Mouse (Mus musculus) embryo, embryonic 11 days (tissue): ENCODE results near the gene Degs2.

Source experiments
- DNase-seq: peaks from one replicate; pipeline ENCODE4 v3.0.0-alpha.2; 2015

Gene Degs2

DNA sequence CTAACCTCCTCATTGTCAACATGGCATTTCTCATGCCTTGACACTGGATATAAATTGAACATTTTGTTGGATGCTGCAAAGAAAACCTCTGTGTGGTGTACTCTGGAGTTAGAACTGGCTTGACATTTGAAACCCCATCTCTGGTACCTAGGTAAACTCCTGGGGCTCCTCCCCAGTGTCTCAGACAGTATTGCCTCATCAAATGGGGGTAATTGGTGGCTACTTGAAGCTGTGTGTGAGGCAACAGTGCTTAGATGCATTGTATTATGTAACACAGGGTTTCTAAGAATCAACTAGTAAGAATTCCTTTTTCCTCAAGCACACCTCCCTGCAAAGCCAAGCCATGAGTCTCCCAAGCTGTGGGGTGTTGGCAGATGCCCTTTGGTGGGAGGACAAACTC lies 54.3 kb downstream of the Degs2 start:
- no peak for DNase-seq

DNA sequence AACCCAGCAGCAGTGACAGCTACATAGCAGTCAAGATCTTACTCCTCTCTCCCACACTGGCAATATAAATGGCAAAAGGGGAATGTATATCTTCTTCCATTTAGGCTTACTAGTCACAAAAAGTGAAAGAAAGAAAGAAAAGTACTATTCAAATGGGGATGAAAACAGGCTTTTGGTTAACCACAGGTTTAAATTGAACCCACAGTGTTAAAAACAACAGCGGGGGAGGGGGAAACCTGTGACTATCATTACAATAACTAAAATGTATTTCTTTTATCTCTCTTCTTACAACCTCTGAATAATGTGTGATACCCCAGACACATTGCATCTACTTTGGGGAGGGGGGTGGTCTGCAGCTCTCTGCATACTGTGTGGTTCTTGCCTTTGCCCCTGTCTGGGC lies 55.9 kb downstream of the Degs2 start:
- no peak for DNase-seq

DNA sequence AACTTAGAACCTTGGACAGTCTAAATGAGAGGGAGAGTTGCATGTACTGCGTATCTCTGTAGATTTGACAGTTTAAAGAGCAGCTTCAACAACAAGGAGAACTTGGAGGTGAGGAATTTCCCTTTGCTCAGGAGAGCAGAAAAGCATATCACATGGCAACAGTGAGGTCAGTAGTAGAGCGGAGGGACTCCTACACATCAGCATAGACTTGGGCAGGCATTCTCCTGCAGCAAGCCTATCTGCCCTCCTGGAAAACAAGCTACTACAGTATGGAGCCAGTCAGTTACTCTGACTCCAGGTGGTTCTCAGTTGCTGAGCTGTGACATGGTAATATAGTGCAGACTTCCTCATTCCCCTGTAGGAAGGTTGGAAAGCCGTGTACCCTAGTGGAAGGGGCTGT lies 60.1 kb downstream of the Degs2 start:
- DNase-seq: no peak

DNA sequence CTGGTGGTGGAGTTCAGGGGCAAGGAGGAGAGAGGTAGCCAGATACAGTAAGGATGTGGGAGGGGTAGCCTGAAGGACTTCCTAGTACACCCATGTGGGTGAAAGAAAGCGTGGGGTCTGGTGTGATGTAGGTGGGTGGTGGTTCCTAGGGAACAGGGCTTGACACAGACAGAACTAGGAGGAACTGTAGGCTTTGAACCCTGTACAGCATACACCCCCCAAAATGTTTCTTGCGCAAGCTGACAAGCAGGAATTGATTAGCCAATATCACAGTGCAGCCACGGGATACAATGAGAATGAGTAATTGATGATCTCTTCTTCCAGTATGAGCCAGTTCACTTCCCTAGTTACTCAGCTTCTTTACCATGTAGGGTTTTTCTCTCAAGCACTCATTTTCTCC lies 63.0 kb downstream of the Degs2 start:
- DNase-seq: no peak

DNA sequence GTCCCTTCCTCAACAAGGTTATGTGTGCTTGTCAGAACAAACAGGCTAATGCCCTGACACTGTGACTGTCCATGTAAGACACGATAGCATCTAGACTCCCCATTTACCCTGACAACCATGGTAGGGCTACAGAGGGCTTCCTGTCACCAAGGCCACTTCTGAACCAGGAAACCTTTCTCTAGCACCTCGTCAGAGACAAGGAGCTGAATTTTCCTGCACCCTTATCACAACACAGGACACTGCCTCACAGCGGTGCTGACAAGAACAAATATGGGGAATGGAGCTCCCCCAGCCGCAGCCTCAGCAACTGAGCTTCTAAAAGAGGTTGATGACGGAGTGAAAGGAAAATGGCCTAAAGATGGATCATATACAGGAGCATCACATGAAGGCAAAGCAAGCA lies 64.7 kb downstream of the Degs2 start:
- DNase-seq: no peak

DNA sequence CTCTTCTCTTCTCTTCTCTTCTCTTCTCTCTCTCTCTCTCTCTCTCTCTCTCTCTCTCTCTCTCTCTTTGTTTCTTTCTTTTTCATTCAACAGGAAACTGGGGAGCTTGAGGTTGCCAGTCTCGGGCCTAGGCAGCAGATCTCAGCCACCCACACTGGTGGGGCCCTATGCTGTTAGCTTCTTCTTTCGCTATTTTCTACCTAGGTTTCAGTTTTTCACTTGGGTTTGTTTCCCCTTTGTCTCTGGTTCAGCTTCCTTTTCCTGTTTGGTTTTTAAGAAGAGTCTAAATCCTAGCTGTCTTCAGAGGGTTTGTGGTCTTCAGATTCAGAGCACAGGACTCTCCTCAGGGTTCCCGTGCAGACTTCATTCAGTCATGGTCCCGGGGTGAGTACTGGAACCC lies 66.6 kb downstream of the Degs2 start:
- no peak for DNase-seq

DNA sequence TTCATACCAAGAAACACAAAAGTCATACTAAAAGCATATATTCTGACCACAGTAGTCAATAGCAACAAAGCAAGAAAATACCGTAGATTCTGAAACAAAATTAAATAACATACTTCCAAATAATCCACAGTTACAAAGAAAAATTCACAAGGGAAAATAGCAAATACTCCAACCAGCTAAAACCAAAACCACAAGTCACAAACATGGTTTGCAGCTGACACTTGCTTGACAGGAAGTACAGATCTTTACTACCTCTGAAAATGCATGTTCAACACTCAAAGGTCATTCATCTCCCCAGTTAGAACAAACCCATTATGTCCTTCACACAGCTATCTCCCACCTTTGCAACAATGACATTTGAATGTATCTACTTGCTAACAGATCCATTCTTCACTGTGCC lies 68.1 kb downstream of the Degs2 start:
- no peak for DNase-seq

DNA sequence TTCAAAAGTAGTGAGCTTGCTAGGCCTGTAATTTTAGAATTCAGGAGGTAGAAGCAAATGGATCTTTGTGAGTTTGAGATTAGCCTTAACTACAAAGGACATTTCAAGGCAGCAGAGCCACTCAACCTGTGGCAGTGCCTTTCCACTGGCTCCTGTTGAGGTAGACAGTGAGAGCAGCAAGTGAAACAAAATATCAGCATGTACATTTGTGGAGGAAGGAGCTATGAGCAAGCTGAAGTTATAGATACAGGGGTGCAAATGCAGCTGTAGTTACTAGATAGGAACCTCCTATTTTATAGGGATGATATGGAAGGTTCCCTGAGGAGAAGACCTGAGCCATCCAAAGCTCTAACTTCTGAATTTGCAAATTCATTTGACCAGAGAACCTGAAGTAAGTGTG lies 69.6 kb downstream of the Degs2 start:
- no peak for DNase-seq

DNA sequence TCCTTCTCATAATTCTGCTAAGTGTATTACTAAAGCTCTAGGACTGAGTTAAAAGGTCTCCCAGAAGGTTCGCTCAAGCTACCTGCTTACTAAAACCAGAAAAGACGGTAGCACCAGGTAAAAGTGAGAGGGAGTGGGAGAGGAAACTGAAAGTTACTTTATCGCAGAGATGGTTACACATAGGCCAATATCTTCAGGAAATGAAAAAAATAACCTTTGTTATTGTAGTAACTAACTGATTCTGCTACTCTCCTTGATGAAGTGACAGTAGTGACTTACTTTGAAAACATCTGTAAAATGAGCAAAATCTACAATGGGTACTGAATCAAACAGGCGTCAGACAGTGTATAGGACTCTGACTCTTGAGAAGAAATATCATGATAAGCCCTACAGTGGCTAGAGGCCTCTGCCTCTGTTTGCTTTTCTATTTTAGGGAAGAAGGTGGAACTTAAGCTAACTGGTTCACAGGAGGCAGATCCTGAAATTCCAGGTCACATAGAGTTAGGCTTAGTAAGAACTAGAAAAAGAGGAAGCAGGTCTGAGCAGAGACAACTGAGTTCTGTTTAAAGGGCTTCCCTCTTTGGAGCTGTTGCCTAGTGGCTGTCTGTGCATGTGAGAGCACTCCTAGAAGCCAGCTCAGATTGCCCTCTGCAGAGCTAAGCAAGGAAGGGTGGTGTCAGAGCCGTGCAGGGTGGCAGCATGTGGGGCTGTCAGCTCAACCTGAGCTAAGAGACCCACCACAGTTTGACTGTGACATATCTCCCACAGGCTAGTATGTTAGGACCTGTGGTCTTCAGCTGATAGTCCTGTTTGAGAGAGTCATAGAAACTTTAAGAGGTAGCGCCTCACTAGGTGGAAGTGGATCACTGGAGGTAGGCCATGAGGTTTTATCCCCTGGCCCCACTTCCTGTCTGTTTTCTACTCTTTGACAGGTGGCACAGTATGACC lies 71.1 kb downstream of the Degs2 start:
- DNase-seq: no peak

DNA sequence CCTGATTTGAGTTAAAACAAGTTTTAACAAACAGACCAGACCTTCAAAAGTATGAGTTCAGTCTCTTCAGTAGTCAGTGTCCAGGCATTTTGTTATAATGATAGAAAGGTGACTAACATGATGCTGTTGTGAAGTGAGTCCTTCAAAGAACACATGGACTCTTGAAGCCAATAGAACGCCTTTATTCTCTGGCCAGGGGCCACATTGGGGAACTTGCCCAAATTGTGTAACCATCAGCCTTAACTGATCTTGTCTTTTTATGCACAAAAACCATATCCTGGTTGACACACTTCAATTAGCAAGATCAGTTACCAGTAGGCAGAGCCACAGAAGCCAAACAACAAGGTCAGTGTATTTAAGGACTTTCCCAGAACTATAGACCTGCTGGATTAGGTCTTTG lies 72.6 kb downstream of the Degs2 start:
- DNase-seq: no peak
